Mouse (Mus musculus): ENCODE measurements around the gene Atg4c. TPM values are rescaled to one million over a fixed set of nuclear protein-coding genes. Genes with fewer than 3 reads are reported as not detected.

Atg4c gene
- polyA plus RNA-seq, 1 experiment = 38.3 TPM

- no peaks in the 10 kb centered on the region for H3K4me1 ChIP-seq (ENCODE audit: control insufficient read depth, insufficient read depth, low read length)
- no peak overlapping the region for H3K4me3 ChIP-seq (ENCODE audit: insufficient read depth, low read length)
- TF ChIP-seq CTCF (IDR thresholded peaks at IDR 0.05; ENCODE audit: extremely low read depth, insufficient read depth, low read length) (peak; percentile 24; the same call in 1 of the 2 replicates), POLR2A (IDR thresholded peaks at IDR 0.05; ENCODE audit: extremely low read depth, insufficient read depth, low read length) (no peak)
- H3K27ac ChIP-seq (ENCODE audit: insufficient read depth, low read length) = no peak overlapping the region
Measured at GRCm38 (mm10) chr4:99182660-99183431, 10.9 kb upstream of the Atg4c start.

- Histone ChIP-seq H3K27ac (ENCODE audit: insufficient read depth, low read length) (no peak overlapping the region), H3K4me3 (ENCODE audit: insufficient read depth, low read length) (no peak overlapping the region), H3K4me1 (ENCODE audit: control insufficient read depth, insufficient read depth, low read length) (no peaks in the 10 kb centered on the region)
- TF ChIP-seq CTCF (IDR thresholded peaks at IDR 0.05; ENCODE audit: extremely low read depth, insufficient read depth, low read length) (no peak), POLR2A (IDR thresholded peaks at IDR 0.05; ENCODE audit: extremely low read depth, insufficient read depth, low read length) (no peak)
Measured at GRCm38 (mm10) chr4:99184678-99185077, 9.1 kb upstream of the Atg4c start.

GRCm38 (mm10) chr4:99185305-99185704 lies 8.4 kb upstream of the Atg4c start:
- Histone ChIP-seq H3K4me3 (ENCODE audit: insufficient read depth, low read length) (no peak overlapping the region), H3K4me1 (ENCODE audit: control insufficient read depth, insufficient read depth, low read length) (no peaks in the 10 kb centered on the region), H3K27ac (ENCODE audit: insufficient read depth, low read length) (no peak overlapping the region)
- TF ChIP-seq CTCF (IDR thresholded peaks at IDR 0.05; ENCODE audit: extremely low read depth, insufficient read depth, low read length) = no peak
- TF ChIP-seq POLR2A (IDR thresholded peaks at IDR 0.05; ENCODE audit: extremely low read depth, insufficient read depth, low read length) = no peak

- H3K27ac ChIP-seq (ENCODE audit: insufficient read depth, low read length) = no peak overlapping the region
- H3K4me1 ChIP-seq (ENCODE audit: control insufficient read depth, insufficient read depth, low read length) = no peaks in the 10 kb centered on the region
- H3K4me3 ChIP-seq (ENCODE audit: insufficient read depth, low read length) = no peak overlapping the region
- TF ChIP-seq POLR2A (IDR thresholded peaks at IDR 0.05; ENCODE audit: extremely low read depth, insufficient read depth, low read length) (no peak), CTCF (IDR thresholded peaks at IDR 0.05; ENCODE audit: extremely low read depth, insufficient read depth, low read length) (no peak)
Measured at GRCm38 (mm10) chr4:99186412-99187125, 7.2 kb upstream of the Atg4c start.

- Histone ChIP-seq H3K27ac (ENCODE audit: insufficient read depth, low read length) (no peak overlapping the region), H3K4me1 (ENCODE audit: control insufficient read depth, insufficient read depth, low read length) (no peaks in the 10 kb centered on the region), H3K4me3 (ENCODE audit: insufficient read depth, low read length) (no peak overlapping the region; the same call in 1 of the 2 replicates)
- no peak for TF ChIP-seq CTCF (IDR thresholded peaks at IDR 0.05; ENCODE audit: extremely low read depth, insufficient read depth, low read length)
- TF ChIP-seq POLR2A (IDR thresholded peaks at IDR 0.05; ENCODE audit: extremely low read depth, insufficient read depth, low read length) = no peak
Measured at GRCm38 (mm10) chr4:99192640-99193039, 1.1 kb upstream of the Atg4c start.

- peak overlapping the region; percentile 80 for H3K4me3 ChIP-seq (ENCODE audit: insufficient read depth, low read length)
- TF ChIP-seq CTCF (IDR thresholded peaks at IDR 0.05; ENCODE audit: extremely low read depth, insufficient read depth, low read length) (no peak), POLR2A (IDR thresholded peaks at IDR 0.05; ENCODE audit: extremely low read depth, insufficient read depth, low read length) (no peak)
- no peak overlapping the region for H3K27ac ChIP-seq (ENCODE audit: insufficient read depth, low read length)
- H3K4me1 ChIP-seq (ENCODE audit: control insufficient read depth, insufficient read depth, low read length) = no peaks in the 10 kb centered on the region
Measured at GRCm38 (mm10) chr4:99193214-99193613, 520 bp upstream of the Atg4c start.

- TF ChIP-seq POLR2A (IDR thresholded peaks at IDR 0.05; ENCODE audit: extremely low read depth, insufficient read depth, low read length) (no peak), CTCF (IDR thresholded peaks at IDR 0.05; ENCODE audit: extremely low read depth, insufficient read depth, low read length) (no peak)
- H3K27ac ChIP-seq (ENCODE audit: insufficient read depth, low read length) = peak overlapping the region; percentile 93; the same call in 1 of the 2 replicates
- peaks cover 2% of the 10 kb centered on the region; the same call in 1 of the 2 replicates for H3K4me1 ChIP-seq (ENCODE audit: control insufficient read depth, insufficient read depth, low read length)
- H3K4me3 ChIP-seq (ENCODE audit: insufficient read depth, low read length) = peak overlapping the region; percentile 80
Measured at GRCm38 (mm10) chr4:99194826-99195225, 1.1 kb downstream of the Atg4c start.

- no peak overlapping the region for H3K4me3 ChIP-seq (ENCODE audit: insufficient read depth, low read length)
- no peak overlapping the region for H3K27ac ChIP-seq (ENCODE audit: insufficient read depth, low read length)
- no peak for TF ChIP-seq POLR2A (IDR thresholded peaks at IDR 0.05; ENCODE audit: extremely low read depth, insufficient read depth, low read length)
- TF ChIP-seq CTCF (IDR thresholded peaks at IDR 0.05; ENCODE audit: extremely low read depth, insufficient read depth, low read length) = no peak
- H3K4me1 ChIP-seq (ENCODE audit: control insufficient read depth, insufficient read depth, low read length) = peaks cover 4% of the 10 kb centered on the region
Measured at GRCm38 (mm10) chr4:99198721-99199120, 5.0 kb downstream of the Atg4c start.

GRCm38 (mm10) chr4:99199757-99200251 lies 6.1 kb downstream of the Atg4c start:
- Histone ChIP-seq H3K4me1 (ENCODE audit: control insufficient read depth, insufficient read depth, low read length) (peaks cover 4% of the 10 kb centered on the region), H3K27ac (ENCODE audit: insufficient read depth, low read length) (peak overlapping the region; percentile 51), H3K4me3 (ENCODE audit: insufficient read depth, low read length) (no peak overlapping the region)
- TF ChIP-seq CTCF (IDR thresholded peaks at IDR 0.05; ENCODE audit: extremely low read depth, insufficient read depth, low read length) = no peak
- TF ChIP-seq POLR2A (IDR thresholded peaks at IDR 0.05; ENCODE audit: extremely low read depth, insufficient read depth, low read length) = no peak
